Mouse (Mus musculus) right cerebral cortex, postnatal 10 days (tissue): ENCODE results near the gene Gm2026.
"Not testable (repeated sequence)": the region's sequence is repeated elsewhere in the genome, so short reads cannot be mapped to it uniquely, and the experiment has no call there.

Experiments
- DNase-seq, 2 experiments: peaks; one replicate each; pipeline ENCODE4 v3.0.0; 2021; ENCODE audit warnings: low spot score in 2 of 2

The Gm2026 gene

DNA sequence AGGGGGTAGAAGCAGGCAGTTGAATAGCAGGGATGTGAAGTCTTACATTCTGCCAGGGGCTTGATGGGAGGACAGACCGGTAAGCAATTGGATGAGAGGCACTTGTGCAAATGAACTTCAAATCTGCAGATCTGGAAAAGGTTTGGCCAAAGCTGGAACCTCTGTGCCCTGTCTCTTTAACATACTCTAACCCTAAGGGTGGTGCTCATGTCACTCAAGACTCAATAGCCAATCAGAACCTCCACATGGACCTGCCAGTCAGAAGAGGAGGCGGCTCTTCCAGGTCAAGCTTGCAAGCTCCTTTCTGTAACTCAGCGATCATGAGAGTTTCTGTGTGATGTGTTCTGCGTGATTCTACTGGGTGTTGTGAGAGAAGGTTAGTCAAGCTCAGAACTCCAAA, at the start of gene Gm2026:
Gene Gm2026, plus strand, starts transcription at position 301 of the 400 bp plus-strand sequence.
- not testable (repeated sequence) for DNase-seq

DNA sequence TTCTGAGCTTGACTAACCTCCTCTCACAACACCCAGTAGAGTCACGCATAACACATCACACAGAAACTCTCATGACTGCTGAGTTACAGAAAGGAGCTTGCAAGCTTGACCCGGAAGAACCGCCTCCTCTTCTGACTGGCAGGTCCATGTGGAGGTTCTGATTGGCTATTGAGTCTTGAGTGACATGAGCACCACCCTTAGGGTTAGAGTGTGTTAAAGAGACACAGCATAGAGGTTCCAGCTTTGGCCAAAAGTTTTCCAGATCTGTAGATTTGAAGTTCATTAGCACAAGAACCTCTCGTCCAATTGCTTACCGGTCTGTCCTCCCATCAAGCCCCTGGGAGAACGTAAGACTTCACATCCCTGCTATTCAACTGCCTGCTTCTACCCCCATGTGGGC, 34.1 kb upstream of the Gm2026 start, which contains the start of gene Zfp966:
Gene Zfp966, minus strand, starts transcription at position 101 of the 400 bp plus-strand sequence.
- not testable (repeated sequence) for DNase-seq
